Mouse (Mus musculus): Measurements from ENCODE around the gene Copz1. TPM values are rescaled to one million over a fixed set of nuclear protein-coding genes. Genes with fewer than 3 reads are reported as not detected.
A peak's percentile ranks its signal among the peaks of the same experiment; 100 is the strongest.

Gene Copz1
- total and polyA plus RNA-seq, 2 experiments, result 55.9 to 142 TPM

- TF ChIP-seq POLR2A (IDR thresholded peaks at IDR 0.05; ENCODE audit: extremely low read depth, insufficient read depth, low read length), result no peak
- no peak for TF ChIP-seq CTCF (IDR thresholded peaks at IDR 0.05; ENCODE audit: low read depth, low read length)
- no peak overlapping the region for H3K9ac ChIP-seq (ENCODE audit: low read depth, low read length)
- no peak for DNase-seq (ENCODE audit: extremely low read depth, low read depth, low spot score)
- H3K27ac ChIP-seq (replicated peaks; ENCODE audit: insufficient read depth, low read depth, low read length), result no peak overlapping the region
- H3K4me1 ChIP-seq (ENCODE audit: control insufficient read depth, insufficient read depth, low read length), result peaks cover 8% of the 10 kb centered on the region
- no peaks in the 10 kb centered on the region for H3K79me2 ChIP-seq (ENCODE audit: control insufficient read depth, insufficient read depth, low read length)
- H3K36me3 ChIP-seq (ENCODE audit: control insufficient read depth, insufficient read depth, low read length), result no peaks in the 10 kb centered on the region
- no peak overlapping the region for H3K4me3 ChIP-seq (ENCODE audit: insufficient read depth, low read depth, low read length)
- WGBS, result 84% methylated on average over 3 of the region's 3 CpGs
- no peaks in the 10 kb centered on the region for H3K27me3 ChIP-seq (ENCODE audit: control insufficient read depth, insufficient read depth, low read length)
Measured at GRCm38 (mm10) chr15:103318201-103318816, 45.8 kb downstream of the Copz1 start.

GRCm38 (mm10) chr15:103321076-103321475 is 48.6 kb downstream of the Copz1 start:
- 88% methylated on average over 1 of the region's 1 CpGs for WGBS

GRCm38 (mm10) chr15:103322396-103322795 is 49.9 kb downstream of the Copz1 start:
- TF ChIP-seq CTCF (IDR thresholded peaks at IDR 0.05; ENCODE audit: low read depth, low read length), result no peak
- no peak for TF ChIP-seq POLR2A (IDR thresholded peaks at IDR 0.05; ENCODE audit: extremely low read depth, insufficient read depth, low read length)
- Histone ChIP-seq H3K27me3 (ENCODE audit: control insufficient read depth, insufficient read depth, low read length) (no peaks in the 10 kb centered on the region), H3K36me3 (ENCODE audit: control insufficient read depth, insufficient read depth, low read length) (no peaks in the 10 kb centered on the region), H3K9ac (ENCODE audit: low read depth, low read length) (peak overlapping the region; percentile 74; the same call in 1 of the 2 replicates), H3K79me2 (ENCODE audit: control insufficient read depth, insufficient read depth, low read length) (no peaks in the 10 kb centered on the region), H3K4me1 (ENCODE audit: control insufficient read depth, insufficient read depth, low read length) (peaks cover 5% of the 10 kb centered on the region), H3K27ac (replicated peaks; ENCODE audit: insufficient read depth, low read depth, low read length) (no peak overlapping the region), H3K4me3 (ENCODE audit: insufficient read depth, low read depth, low read length) (no peak overlapping the region)
- no peak for DNase-seq (ENCODE audit: extremely low read depth, low read depth, low spot score)
- 71% methylated on average over 4 of the region's 4 CpGs for WGBS

More at GRCm38 (mm10) chr15:103321076-103321475, 48.6 kb downstream of the Copz1 start:
- H3K79me2 ChIP-seq (ENCODE audit: control insufficient read depth, insufficient read depth, low read length), result no peaks in the 10 kb centered on the region
- no peaks in the 10 kb centered on the region for H3K36me3 ChIP-seq (ENCODE audit: control insufficient read depth, insufficient read depth, low read length)
- TF ChIP-seq CTCF (IDR thresholded peaks at IDR 0.05; ENCODE audit: low read depth, low read length) (peak; percentile 58), POLR2A (IDR thresholded peaks at IDR 0.05; ENCODE audit: extremely low read depth, insufficient read depth, low read length) (no peak)
- H3K4me3 ChIP-seq (ENCODE audit: insufficient read depth, low read depth, low read length), result no peak overlapping the region
- H3K4me1 ChIP-seq (ENCODE audit: control insufficient read depth, insufficient read depth, low read length), result peaks cover 5% of the 10 kb centered on the region
- H3K27me3 ChIP-seq (ENCODE audit: control insufficient read depth, insufficient read depth, low read length), result no peaks in the 10 kb centered on the region
- no peak for DNase-seq (ENCODE audit: extremely low read depth, low read depth, low spot score)
- H3K27ac ChIP-seq (replicated peaks; ENCODE audit: insufficient read depth, low read depth, low read length), result no peak overlapping the region
- H3K9ac ChIP-seq (ENCODE audit: low read depth, low read length), result no peak overlapping the region

GRCm38 (mm10) chr15:103323070-103323454 is 50.5 kb downstream of the Copz1 start:
- peaks cover 5% of the 10 kb centered on the region for H3K4me1 ChIP-seq (ENCODE audit: control insufficient read depth, insufficient read depth, low read length)
- H3K9ac ChIP-seq (ENCODE audit: low read depth, low read length), result peak overlapping the region; percentile 74
- no peaks in the 10 kb centered on the region for H3K27me3 ChIP-seq (ENCODE audit: control insufficient read depth, insufficient read depth, low read length)
- 2% methylated on average over 19 of the region's 26 CpGs for WGBS
- DNase-seq (ENCODE audit: extremely low read depth, low read depth, low spot score), result no peak
- TF ChIP-seq POLR2A (IDR thresholded peaks at IDR 0.05; ENCODE audit: extremely low read depth, insufficient read depth, low read length) (no peak), CTCF (IDR thresholded peaks at IDR 0.05; ENCODE audit: low read depth, low read length) (no peak)
- H3K36me3 ChIP-seq (ENCODE audit: control insufficient read depth, insufficient read depth, low read length), result no peaks in the 10 kb centered on the region
- H3K79me2 ChIP-seq (ENCODE audit: control insufficient read depth, insufficient read depth, low read length), result no peaks in the 10 kb centered on the region
- H3K4me3 ChIP-seq (ENCODE audit: insufficient read depth, low read depth, low read length), result peak overlapping the region; percentile 56
- H3K27ac ChIP-seq (replicated peaks; ENCODE audit: insufficient read depth, low read depth, low read length), result no peak overlapping the region

- Histone ChIP-seq H3K4me3 (ENCODE audit: insufficient read depth, low read depth, low read length) (peak overlapping the region; percentile 56), H3K9ac (ENCODE audit: low read depth, low read length) (peak overlapping the region; percentile 74), H3K79me2 (ENCODE audit: control insufficient read depth, insufficient read depth, low read length) (no peaks in the 10 kb centered on the region), H3K27ac (replicated peaks; ENCODE audit: insufficient read depth, low read depth, low read length) (peak overlapping the region; percentile 83), H3K36me3 (ENCODE audit: control insufficient read depth, insufficient read depth, low read length) (no peaks in the 10 kb centered on the region), H3K4me1 (ENCODE audit: control insufficient read depth, insufficient read depth, low read length) (peaks cover 5% of the 10 kb centered on the region), H3K27me3 (ENCODE audit: control insufficient read depth, insufficient read depth, low read length) (no peaks in the 10 kb centered on the region)
- 2% methylated on average over 36 of the region's 40 CpGs for WGBS
- TF ChIP-seq CTCF (IDR thresholded peaks at IDR 0.05; ENCODE audit: low read depth, low read length) (peak; percentile 99), POLR2A (IDR thresholded peaks at IDR 0.05; ENCODE audit: extremely low read depth, insufficient read depth, low read length) (no peak)
- peak; percentile 93 for DNase-seq (ENCODE audit: extremely low read depth, low read depth, low spot score)
Measured at GRCm38 (mm10) chr15:103323455-103324247, 51.1 kb downstream of the Copz1 start.

All from liver, adult 2 months (tissue).